Mouse (Mus musculus): ENCODE results near the gene Lmbr1l. TPM values are rescaled to one million over a fixed set of nuclear protein-coding genes. Genes with fewer than 3 reads are reported as not detected.

Lmbr1l gene
- polyA plus RNA-seq, 1 experiment: 73.3 TPM

DNA sequence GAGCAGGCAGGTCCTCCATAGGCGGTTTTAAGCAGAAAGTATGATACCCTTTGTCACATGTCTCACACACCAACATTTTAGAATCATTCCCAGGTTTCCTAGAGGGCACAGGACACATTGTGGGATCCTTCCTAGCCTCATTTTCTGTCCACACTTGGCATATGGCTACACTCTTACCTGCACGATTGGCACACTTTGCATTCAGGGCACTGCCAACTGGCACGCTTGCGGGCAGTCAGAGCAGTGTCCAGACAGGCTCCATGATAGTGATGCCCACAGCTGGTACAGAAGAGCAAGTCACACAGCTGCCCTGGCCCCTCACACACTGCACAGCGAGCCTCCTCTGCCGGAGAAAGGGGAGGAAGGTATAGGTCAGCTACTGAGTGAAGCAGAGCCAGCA, 53.1 kb downstream of the Lmbr1l start:
- Histone ChIP-seq H3K4me1 (ENCODE audit: control insufficient read depth, insufficient read depth, low read length) (peaks cover 4% of the 10 kb centered on the region), H3K4me3 (replicated peaks; ENCODE audit: control insufficient read depth, low read depth, low read length) (no peak overlapping the region), H3K27ac (ENCODE audit: control insufficient read depth, insufficient read depth, low read depth, low read length, poor library complexity) (no peak overlapping the region)
- 88% methylated on average over 6 of the region's 6 CpGs for WGBS
- no peak for TF ChIP-seq CTCF (IDR thresholded peaks at IDR 0.05; ENCODE audit: control insufficient read depth, insufficient read depth, low read length)

DNA sequence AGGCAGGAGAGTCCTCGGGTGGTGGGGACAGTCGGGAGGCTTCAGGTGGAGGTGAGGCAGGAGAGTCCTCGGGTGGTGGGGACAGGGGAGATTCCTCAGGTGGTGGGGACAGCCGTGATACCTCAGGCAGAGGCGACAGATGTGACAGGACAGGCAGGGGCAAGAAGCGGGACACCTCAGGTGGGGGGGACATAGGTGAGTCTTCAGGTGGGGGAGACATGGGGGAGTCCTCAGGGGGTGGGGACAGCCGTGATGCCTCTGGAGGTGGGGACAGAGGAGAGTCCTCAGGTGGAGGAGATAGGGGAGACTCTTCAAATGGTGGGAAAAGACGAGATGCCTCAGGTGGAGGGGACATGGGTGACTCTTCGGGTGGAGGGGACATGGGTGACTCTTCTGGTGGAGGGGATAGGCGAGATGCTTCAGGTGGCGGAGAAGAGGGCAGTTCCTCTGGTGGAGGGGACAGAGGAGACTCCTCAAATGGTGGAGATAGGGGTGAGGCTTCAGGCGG, 54.5 kb downstream of the Lmbr1l start:
- H3K27ac ChIP-seq (ENCODE audit: control insufficient read depth, insufficient read depth, low read depth, low read length, poor library complexity): no peak overlapping the region
- 89% methylated on average over 12 of the region's 12 CpGs for WGBS
- TF ChIP-seq POLR2A (IDR thresholded peaks at IDR 0.05; ENCODE audit: borderline replicate concordance, control insufficient read depth, low read depth, low read length) (no peak), CTCF (IDR thresholded peaks at IDR 0.05; ENCODE audit: control insufficient read depth, insufficient read depth, low read length) (no peak)

DNA sequence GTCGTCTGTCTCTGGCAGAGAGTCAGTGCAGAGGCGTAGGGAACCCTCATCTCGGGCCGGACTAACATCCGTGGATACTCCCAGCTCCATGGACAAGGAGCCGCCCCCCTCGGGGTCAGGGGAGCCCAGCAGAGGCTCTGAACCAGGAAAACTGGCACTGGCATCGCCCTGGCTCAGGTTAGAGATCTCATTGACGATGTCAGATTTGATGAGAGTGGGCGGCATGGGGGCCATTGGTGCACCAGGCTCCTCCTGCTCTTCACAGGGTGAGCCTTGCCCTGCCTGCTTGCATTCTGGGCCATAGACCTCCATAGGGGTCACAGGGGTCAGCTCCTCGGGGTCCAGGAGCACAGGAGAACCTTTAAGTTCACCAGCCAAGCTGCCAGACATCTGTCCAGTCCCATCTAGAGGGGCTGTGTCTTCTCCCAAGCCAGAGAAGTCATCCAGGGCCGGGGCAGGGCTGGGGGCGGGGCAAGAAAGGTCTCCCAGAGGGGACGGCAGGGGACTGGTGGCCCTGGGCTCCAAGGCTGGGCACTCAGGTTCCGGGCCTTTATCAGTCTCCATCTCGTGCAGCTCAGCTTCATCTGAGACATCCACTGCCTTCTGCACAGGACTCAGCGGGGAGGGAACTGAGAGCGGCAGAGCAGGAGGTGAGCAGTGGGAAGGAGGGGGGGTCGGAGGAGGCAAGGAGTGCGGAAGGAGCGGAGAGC, 56.2 kb downstream of the Lmbr1l start:
- TF ChIP-seq CTCF (IDR thresholded peaks at IDR 0.05; ENCODE audit: control insufficient read depth, insufficient read depth, low read length) (no peak), POLR2A (IDR thresholded peaks at IDR 0.05; ENCODE audit: borderline replicate concordance, control insufficient read depth, low read depth, low read length) (no peak)
- 89% methylated on average over 21 of the region's 21 CpGs for WGBS
- no peak overlapping the region for H3K4me3 ChIP-seq (replicated peaks; ENCODE audit: control insufficient read depth, low read depth, low read length)
- no peaks in the 10 kb centered on the region for H3K4me1 ChIP-seq (ENCODE audit: control insufficient read depth, insufficient read depth, low read length)
- no peak overlapping the region for H3K27ac ChIP-seq (ENCODE audit: control insufficient read depth, insufficient read depth, low read depth, low read length, poor library complexity)

More for the DNA sequence above, 54.5 kb downstream of the Lmbr1l start:
- no peak overlapping the region for H3K4me3 ChIP-seq (replicated peaks; ENCODE audit: control insufficient read depth, low read depth, low read length)
- H3K4me1 ChIP-seq (ENCODE audit: control insufficient read depth, insufficient read depth, low read length): peaks cover 2% of the 10 kb centered on the region; the same call in 1 of the 2 replicates

DNA sequence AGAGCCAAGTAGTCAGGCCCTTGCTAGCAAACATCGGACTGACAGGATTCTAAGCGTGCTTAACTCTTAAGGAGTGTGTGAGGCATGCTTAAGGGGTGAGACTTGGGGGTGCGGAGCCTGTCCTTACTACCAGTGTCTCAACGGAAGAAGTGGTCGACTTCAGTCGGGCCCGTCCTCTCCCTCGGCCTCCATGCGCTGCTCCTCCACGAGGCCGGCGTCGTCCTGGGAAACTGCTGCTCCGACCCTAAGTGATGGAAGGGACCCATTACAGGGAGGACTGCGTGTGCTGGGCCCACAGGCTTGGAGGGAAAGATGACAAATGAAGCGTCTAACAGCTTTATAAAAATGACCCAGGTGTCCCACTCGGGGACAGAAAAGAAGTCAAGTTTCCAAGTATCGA, 57.1 kb downstream of the Lmbr1l start:
- Histone ChIP-seq H3K4me1 (ENCODE audit: control insufficient read depth, insufficient read depth, low read length) (no peaks in the 10 kb centered on the region), H3K27ac (ENCODE audit: control insufficient read depth, insufficient read depth, low read depth, low read length, poor library complexity) (no peak overlapping the region), H3K4me3 (replicated peaks; ENCODE audit: control insufficient read depth, low read depth, low read length) (no peak overlapping the region)
- no peak for TF ChIP-seq CTCF (IDR thresholded peaks at IDR 0.05; ENCODE audit: control insufficient read depth, insufficient read depth, low read length)
- TF ChIP-seq POLR2A (IDR thresholded peaks at IDR 0.05; ENCODE audit: borderline replicate concordance, control insufficient read depth, low read depth, low read length): no peak
- WGBS: 95% methylated on average over 18 of the region's 18 CpGs

DNA sequence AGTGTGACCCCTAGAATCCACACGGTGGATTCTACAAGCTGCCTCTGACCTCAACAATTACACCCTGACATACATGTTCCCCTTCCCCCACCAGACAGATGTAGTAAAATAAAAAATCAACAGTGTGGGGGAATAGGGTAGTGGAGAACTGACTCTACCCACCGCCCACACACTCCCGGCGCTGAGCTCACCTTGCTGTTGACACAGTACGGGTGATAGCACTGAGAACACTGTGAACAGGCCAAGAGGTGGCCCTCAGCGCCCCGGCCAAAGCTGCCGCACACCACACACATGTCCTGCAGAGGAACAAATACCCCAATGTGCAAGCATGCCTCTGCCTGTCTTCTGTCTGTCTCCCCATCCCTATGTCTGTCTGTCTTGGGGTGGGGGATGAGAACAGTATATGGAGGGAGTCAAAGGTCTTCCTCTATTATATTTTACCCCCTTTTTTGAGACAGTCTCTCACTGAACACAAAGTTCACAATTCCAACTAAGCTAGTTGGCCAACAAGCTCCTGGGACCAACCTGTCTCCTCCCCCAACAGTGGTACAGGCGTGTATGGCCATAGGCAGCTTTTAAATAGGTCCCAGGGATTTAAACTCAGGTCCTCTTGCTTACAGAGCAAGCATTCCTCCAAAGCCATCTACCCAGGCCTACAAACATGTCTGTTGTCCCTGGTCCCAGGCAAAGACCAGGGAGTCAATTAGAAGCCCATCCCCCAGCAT, 58.5 kb downstream of the Lmbr1l start:
- Histone ChIP-seq H3K27ac (ENCODE audit: control insufficient read depth, insufficient read depth, low read depth, low read length, poor library complexity) (no peak overlapping the region), H3K4me3 (replicated peaks; ENCODE audit: control insufficient read depth, low read depth, low read length) (no peak overlapping the region), H3K4me1 (ENCODE audit: control insufficient read depth, insufficient read depth, low read length) (no peaks in the 10 kb centered on the region)
- WGBS: 91% methylated on average over 9 of the region's 9 CpGs
- TF ChIP-seq POLR2A (IDR thresholded peaks at IDR 0.05; ENCODE audit: borderline replicate concordance, control insufficient read depth, low read depth, low read length) (no peak), CTCF (IDR thresholded peaks at IDR 0.05; ENCODE audit: control insufficient read depth, insufficient read depth, low read length) (no peak)

DNA sequence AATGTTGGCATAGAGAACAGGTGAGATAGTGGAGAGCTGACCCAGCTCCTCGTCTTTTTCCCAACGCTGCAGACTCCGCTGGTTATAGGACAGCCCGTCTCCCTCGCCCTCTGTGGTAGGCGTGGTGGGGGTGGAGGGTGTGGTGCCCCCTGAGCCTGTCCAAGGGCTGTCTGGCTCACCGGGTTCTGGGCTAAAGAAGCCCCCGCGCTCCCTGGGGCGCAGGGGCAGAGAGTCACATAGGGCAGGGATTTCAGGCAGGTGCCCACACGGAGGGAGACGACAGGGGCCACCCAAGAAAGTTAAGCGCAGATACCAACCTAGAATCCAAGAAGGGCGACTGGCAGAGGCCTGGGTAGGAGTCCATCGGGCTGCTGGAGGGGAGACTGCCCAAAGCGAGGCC, 63.8 kb downstream of the Lmbr1l start:
- Histone ChIP-seq H3K27ac (ENCODE audit: control insufficient read depth, insufficient read depth, low read depth, low read length, poor library complexity) (no peak overlapping the region), H3K4me3 (replicated peaks; ENCODE audit: control insufficient read depth, low read depth, low read length) (no peak overlapping the region), H3K4me1 (ENCODE audit: control insufficient read depth, insufficient read depth, low read length) (no peaks in the 10 kb centered on the region)
- 90% methylated on average over 16 of the region's 16 CpGs for WGBS
- TF ChIP-seq CTCF (IDR thresholded peaks at IDR 0.05; ENCODE audit: control insufficient read depth, insufficient read depth, low read length) (no peak), POLR2A (IDR thresholded peaks at IDR 0.05; ENCODE audit: borderline replicate concordance, control insufficient read depth, low read depth, low read length) (no peak)

Other genes starting within 250 kb of the Lmbr1l start
- 1.8 and 2.3 TPM in 2 replicates for gene Rnd1, start 240.8 kb downstream of the Lmbr1l start, polyA plus RNA-seq (2011; ENCODE audit: insufficient read depth, insufficient read length, low replicate concordance, missing spikeins)
- not detected in 2 replicates for gene Ccdc65, start 210.0 kb downstream of the Lmbr1l start, polyA plus RNA-seq (2011; ENCODE audit: insufficient read depth, insufficient read length, low replicate concordance, missing spikeins)
- gene Fkbp11, start 190.0 kb downstream of the Lmbr1l start, polyA plus RNA-seq (2011; ENCODE audit: insufficient read depth, insufficient read length, low replicate concordance, missing spikeins): 0.74 TPM in 1 of 2 replicates, not detected in the other
- 11.0 and 19.8 TPM in 2 replicates for gene Arf3, start 155.0 kb downstream of the Lmbr1l start, polyA plus RNA-seq (2011; ENCODE audit: insufficient read depth, insufficient read length, low replicate concordance, missing spikeins)
- 1.1 and 1.4 TPM in 2 replicates for gene Wnt10b, start 140.1 kb downstream of the Lmbr1l start, polyA plus RNA-seq (2011; ENCODE audit: insufficient read depth, insufficient read length, low replicate concordance, missing spikeins)
- gene Wnt1, start 128.4 kb downstream of the Lmbr1l start, polyA plus RNA-seq (2011; ENCODE audit: insufficient read depth, insufficient read length, low replicate concordance, missing spikeins): not detected in 2 replicates
- gene Ddn, start 108.7 kb downstream of the Lmbr1l start, polyA plus RNA-seq (2011; ENCODE audit: insufficient read depth, insufficient read length, low replicate concordance, missing spikeins): 0.25 TPM in 1 of 2 replicates, not detected in the other
- gene Prkag1, start 86.7 kb downstream of the Lmbr1l start, polyA plus RNA-seq (2011; ENCODE audit: insufficient read depth, insufficient read length, low replicate concordance, missing spikeins): 64.8 and 107 TPM in 2 replicates
- gene Kmt2d, start 47.0 kb downstream of the Lmbr1l start, polyA plus RNA-seq (2011; ENCODE audit: insufficient read depth, insufficient read length, low replicate concordance, missing spikeins): 67.1 and 105 TPM in 2 replicates
- 9.6 and 9.8 TPM in 2 replicates for gene Rhebl1, start 23.7 kb downstream of the Lmbr1l start, polyA plus RNA-seq (2011; ENCODE audit: insufficient read depth, insufficient read length, low replicate concordance, missing spikeins)
- gene Dhh, start 19.7 kb downstream of the Lmbr1l start, polyA plus RNA-seq (2011; ENCODE audit: insufficient read depth, insufficient read length, low replicate concordance, missing spikeins): 0.60 TPM in 1 of 2 replicates, not detected in the other
- gene Tuba1b, start 16.3 kb upstream of the Lmbr1l start, polyA plus RNA-seq (2011; ENCODE audit: insufficient read depth, insufficient read length, low replicate concordance, missing spikeins): 812 and 942 TPM in 2 replicates
- gene Gm49450, start 35.3 kb upstream of the Lmbr1l start, polyA plus RNA-seq (2011; ENCODE audit: insufficient read depth, insufficient read length, low replicate concordance, missing spikeins): not detected in 2 replicates
- 22.2 and 97.6 TPM in 2 replicates for gene Tuba1a, start 35.5 kb upstream of the Lmbr1l start, polyA plus RNA-seq (2011; ENCODE audit: insufficient read depth, insufficient read length, low replicate concordance, missing spikeins)
- 168 and 176 TPM in 2 replicates for gene Tuba1c, start 111.7 kb upstream of the Lmbr1l start, polyA plus RNA-seq (2011; ENCODE audit: insufficient read depth, insufficient read length, low replicate concordance, missing spikeins)
- not detected in 2 replicates for gene Prph, start 136.9 kb upstream of the Lmbr1l start, polyA plus RNA-seq (2011; ENCODE audit: insufficient read depth, insufficient read length, low replicate concordance, missing spikeins)
- gene Troap, start 156.3 kb upstream of the Lmbr1l start, polyA plus RNA-seq (2011; ENCODE audit: insufficient read depth, insufficient read length, low replicate concordance, missing spikeins): 94.5 and 103 TPM in 2 replicates
- gene C1ql4, start 169.6 kb upstream of the Lmbr1l start, polyA plus RNA-seq (2011; ENCODE audit: insufficient read depth, insufficient read length, low replicate concordance, missing spikeins): 0.66 and 2.4 TPM in 2 replicates
- gene Dnajc22, start 174.9 kb upstream of the Lmbr1l start, polyA plus RNA-seq (2011; ENCODE audit: insufficient read depth, insufficient read length, low replicate concordance, missing spikeins): 1.6 TPM in 1 of 2 replicates, not detected in the other
- gene Spats2, start 207.7 kb upstream of the Lmbr1l start, polyA plus RNA-seq (2011; ENCODE audit: insufficient read depth, insufficient read length, low replicate concordance, missing spikeins): 0.52 and 2.5 TPM in 2 replicates

Measured in bone marrow, adult 2 months (tissue).